Mouse (Mus musculus) ES-Bruce4 (cell line): ENCODE measurements at regions not wholly inside any gene's neighbourhood (a gene's known extent, or its start where the extent isn't known, plus 50 kb on each side); places are given as distances from the start of the nearest gene placed in this dataset.

ENCODE experiments used
- H3K27ac ChIP-seq: 2 replicates; pipeline ENCODE4 v1.5.1; 2012; ENCODE audit warnings: low read length, inconsistent platforms; ENCODE audit not compliant: insufficient read depth
- H3K27me3 ChIP-seq: 2 replicates; pipeline ENCODE4 v1.6.1; 2012; ENCODE audit warnings: mild to moderate bottlenecking, low read length, inconsistent platforms; ENCODE audit not compliant: control insufficient read depth, poor library complexity, insufficient read depth, severe bottlenecking
- H3K36me3 ChIP-seq: 2 replicates; pipeline ENCODE4 v1.6.1; 2012; ENCODE audit warnings: inconsistent platforms, mild to moderate bottlenecking, low read length, moderate library complexity; ENCODE audit not compliant: control insufficient read depth, poor library complexity, insufficient read depth, severe bottlenecking
- H3K4me1 ChIP-seq: one replicate; pipeline ENCODE4 v1.8.1; 2011; ENCODE audit warnings: low read length; ENCODE audit not compliant: control insufficient read depth, insufficient read depth
- H3K4me3 ChIP-seq: 2 replicates; pipeline ENCODE4 v1.5.1; 2011; ENCODE audit warnings: low read depth, mild to moderate bottlenecking, low read length
- H3K9ac ChIP-seq: 2 replicates; pipeline ENCODE4 v1.6.1; 2012; ENCODE audit warnings: low read depth, mild to moderate bottlenecking, inconsistent platforms; ENCODE audit not compliant: poor library complexity, severe bottlenecking
- H3K9me3 ChIP-seq: replicated peaks from 2 replicates; pipeline ENCODE4 v1.6.1; 2012; ENCODE audit warnings: mild to moderate bottlenecking, low read length, inconsistent platforms; ENCODE audit not compliant: control insufficient read depth, poor library complexity, insufficient read depth, severe bottlenecking
- CTCF ChIP-seq: IDR thresholded peaks from one replicate; pipeline ENCODE4 v1.8.1; 2011; ENCODE audit warnings: low read depth, low read length
- EP300 ChIP-seq: IDR thresholded peaks from 2 replicates; pipeline ENCODE4 v1.6.1; 2011; ENCODE audit warnings: low read depth, low read length; ENCODE audit not compliant: insufficient read depth
- POLR2A ChIP-seq: IDR thresholded peaks from one replicate; pipeline ENCODE4 v1.8.1; 2011; ENCODE audit warnings: low read length; ENCODE audit not compliant: insufficient read depth

GRCm38 (mm10) chr13:102132696-102133095 lies 364.7 kb upstream of the Pik3r1 start:
- Histone ChIP-seq H3K9ac (no peak overlapping the region), H3K27ac (no peak overlapping the region)
- no peak for TF ChIP-seq EP300
- TF ChIP-seq POLR2A = no peak
- TF ChIP-seq CTCF = no peak

GRCm38 (mm10) chr13:102135210-102135609 lies 367.2 kb upstream of the Pik3r1 start:
- H3K4me1 ChIP-seq = no peaks in the 10 kb centered on the region
- H3K9me3 ChIP-seq = no peaks in the 10 kb centered on the region
- no peak overlapping the region for H3K4me3 ChIP-seq
- TF ChIP-seq POLR2A = no peak
- H3K27me3 ChIP-seq = no peaks in the 10 kb centered on the region
- no peak overlapping the region for H3K27ac ChIP-seq
- no peak overlapping the region for H3K9ac ChIP-seq
- no peaks in the 10 kb centered on the region for H3K36me3 ChIP-seq

More at GRCm38 (mm10) chr13:102132696-102133095, 364.7 kb upstream of the Pik3r1 start:
- H3K4me1 ChIP-seq = no peaks in the 10 kb centered on the region
- no peaks in the 10 kb centered on the region for H3K36me3 ChIP-seq
- H3K4me3 ChIP-seq = no peak overlapping the region
- no peaks in the 10 kb centered on the region for H3K27me3 ChIP-seq
- no peaks in the 10 kb centered on the region for H3K9me3 ChIP-seq

- H3K4me3 ChIP-seq = no peak overlapping the region
- no peaks in the 10 kb centered on the region for H3K4me1 ChIP-seq
- TF ChIP-seq CTCF (no peak), EP300 (no peak), POLR2A (no peak)
- no peaks in the 10 kb centered on the region for H3K36me3 ChIP-seq
- no peaks in the 10 kb centered on the region for H3K27me3 ChIP-seq
- no peak overlapping the region for H3K27ac ChIP-seq
- H3K9ac ChIP-seq = no peak overlapping the region
- peaks cover 6% of the 10 kb centered on the region; the same call in 1 of the 2 replicates for H3K9me3 ChIP-seq
Observed at GRCm38 (mm10) chr13:102142986-102143385, 375.0 kb upstream of the Pik3r1 start.

- Histone ChIP-seq H3K9me3 (peaks cover 6% of the 10 kb centered on the region; the same call in 1 of the 2 replicates), H3K9ac (no peak overlapping the region), H3K36me3 (no peaks in the 10 kb centered on the region), H3K27me3 (no peaks in the 10 kb centered on the region), H3K4me3 (no peak overlapping the region), H3K27ac (no peak overlapping the region), H3K4me1 (no peaks in the 10 kb centered on the region)
- TF ChIP-seq POLR2A (no peak), CTCF (no peak), EP300 (no peak)
Observed at GRCm38 (mm10) chr13:102143848-102144247, 375.8 kb upstream of the Pik3r1 start.

GRCm38 (mm10) chr13:102148039-102148438 lies 380.0 kb upstream of the Pik3r1 start:
- Histone ChIP-seq H3K4me3 (no peak overlapping the region), H3K27me3 (no peaks in the 10 kb centered on the region), H3K36me3 (no peaks in the 10 kb centered on the region), H3K4me1 (no peaks in the 10 kb centered on the region), H3K9me3 (peaks cover 2% of the 10 kb centered on the region; the same call in 1 of the 2 replicates), H3K9ac (no peak overlapping the region), H3K27ac (no peak overlapping the region)
- no peak for TF ChIP-seq CTCF
- TF ChIP-seq EP300 = no peak
- no peak for TF ChIP-seq POLR2A

GRCm38 (mm10) chr13:102153785-102154608 lies 386.0 kb upstream of the Pik3r1 start:
- Histone ChIP-seq H3K4me3 (no peak overlapping the region), H3K27me3 (peaks cover 2% of the 10 kb centered on the region; the same call in 1 of the 2 replicates), H3K4me1 (no peaks in the 10 kb centered on the region), H3K27ac (no peak overlapping the region), H3K9me3 (no peaks in the 10 kb centered on the region), H3K36me3 (no peaks in the 10 kb centered on the region), H3K9ac (no peak overlapping the region)
- TF ChIP-seq CTCF = no peak
- TF ChIP-seq POLR2A = no peak
- no peak for TF ChIP-seq EP300
